Mouse (Mus musculus) stomach, postnatal 0 days (tissue): Measurements from ENCODE around the gene Got2. TPM values are rescaled to one million over a fixed set of nuclear protein-coding genes. Genes with fewer than 3 reads are reported as not detected.

Experiments used
- ATAC-seq: fragments of 200-750 bp; cut with Nextera tagmentation; 2 replicates; pipeline ENCODE4 v1.8.0; 2017; ENCODE audit not compliant: low FRiP score, low TSS enrichment
- DNase-seq: peaks from one replicate; pipeline ENCODE4 v3.0.0-alpha.2; 2016; ENCODE audit warnings: low spot score
- H3K27ac ChIP-seq: fragments of 300-500 bp; sonication (generic); replicated peaks from 2 replicates; pipeline ENCODE4 v1.5.1; 2014; ENCODE audit warnings: mild to moderate bottlenecking, control low read depth
- H3K27me3 ChIP-seq: fragments of 300-500 bp; sonication (generic); 2 replicates; pipeline ENCODE4 v1.6.1; 2014; ENCODE audit warnings: low read length; ENCODE audit not compliant: control insufficient read depth, insufficient read depth
- H3K36me3 ChIP-seq: fragments of 300-500 bp; sonication (generic); 2 replicates; pipeline ENCODE4 v1.6.1; 2014; ENCODE audit warnings: low read length, mixed read lengths; ENCODE audit not compliant: control insufficient read depth, insufficient read depth
- H3K4me1 ChIP-seq: fragments of 300-500 bp; sonication (generic); replicated peaks from 2 replicates; pipeline ENCODE4 v1.6.1; 2014; ENCODE audit warnings: antibody characterized with exemption; ENCODE audit not compliant: control insufficient read depth, insufficient read depth
- H3K4me2 ChIP-seq: fragments of 300-500 bp; sonication (generic); replicated peaks from 2 replicates; pipeline ENCODE4 v1.6.1; 2014; ENCODE audit warnings: low read depth, mild to moderate bottlenecking, control low read depth, moderate library complexity
- H3K4me3 ChIP-seq: fragments of 300-500 bp; sonication (generic); 2 replicates; pipeline ENCODE4 v1.5.1; 2014; ENCODE audit warnings: low read depth, low read length, control low read depth
- H3K9ac ChIP-seq: fragments of 300-500 bp; sonication (generic); 2 replicates; pipeline ENCODE4 v1.6.1; 2014; ENCODE audit warnings: mild to moderate bottlenecking, low read length, control low read depth, mixed read lengths
- H3K9me3 ChIP-seq: fragments of 300-500 bp; sonication (generic); 2 replicates; pipeline ENCODE4 v1.6.1; 2016; ENCODE audit warnings: low read length; ENCODE audit not compliant: control insufficient read depth
- CTCF ChIP-seq: IDR thresholded peaks from 2 replicates; pipeline ENCODE4 v1.5.1; 2016; ENCODE audit warnings: antibody characterized with exemption, low read depth, mild to moderate bottlenecking, moderate library complexity
- EP300 ChIP-seq: optimal IDR thresholded peaks from 2 replicates; pipeline ENCODE3; 2016; ENCODE audit warnings: antibody characterized with exemption
- WGBS: fragments of 180-500 bp; shearing (Covaris S2); extraction: QIAGEN DNeasy Blood & Tissue Kit; methylation state at CpG from one replicate; pipeline ENCODE4 v1.1.7; 2014; 5-methylcytosine and 5-hydroxymethylcytosine counted together
- polyA plus RNA-seq: library from polyadenylated mRNA; unstranded; fragments of >200 nt; fragmentation: Nextera tagmentation; extraction: Ambion mirVana; gene quantifications from 2 replicates; pipeline ENCODE4 v1.2.1, GENCODE M21; 2015

Gene Got2
- polyA plus RNA-seq, 1 experiment from 2014 or later = 95.8 TPM

GRCm38 (mm10) chr8:95854174-95854573, 34.2 kb downstream of the Got2 start:
- ATAC-seq (no peak), DNase-seq (no peak)
- Histone ChIP-seq H3K36me3 (no peaks in the 10 kb centered on the region), H3K4me1 (no peaks in the 10 kb centered on the region), H3K27me3 (no peaks in the 10 kb centered on the region), H3K9me3 (no peaks in the 10 kb centered on the region), H3K4me2 (no peak overlapping the region), H3K27ac (no peak overlapping the region), H3K4me3 (no peak overlapping the region), H3K9ac (no peak overlapping the region)
- TF ChIP-seq EP300 (no peak), CTCF (no peak)
- 90% methylated on average over 6 of the region's 6 CpGs for WGBS

- Histone ChIP-seq H3K36me3 (no peaks in the 10 kb centered on the region), H3K9me3 (no peaks in the 10 kb centered on the region), H3K9ac (peak within 1 kb of the TSS; percentile 73), H3K4me1 (no peaks in the 10 kb centered on the region), H3K4me2 (peak within 1 kb of the TSS; percentile 83), H3K27me3 (no peaks in the 10 kb centered on the region), H3K27ac (peak within 1 kb of the TSS; percentile 63), H3K4me3 (peak within 1 kb of the TSS; percentile 71)
- no peak for TF ChIP-seq CTCF
- TF ChIP-seq EP300 = no peak
- ATAC-seq (peak; percentile 95), DNase-seq (peak; percentile 77)
- WGBS = 10% methylated on average over 22 of the region's 22 CpGs
These were observed 35.1 kb downstream of the Got2 start, which contains the start of gene Slc38a7 for GRCm38 (mm10) chr8:95853102-95853843. TSS of gene Slc38a7 (minus strand) at chr8:95853539.

- ATAC-seq (peak; percentile 68), DNase-seq (peak; percentile 34)
- Histone ChIP-seq H3K27me3 (no peaks in the 10 kb centered on the region), H3K27ac (no peak overlapping the region), H3K4me2 (peak overlapping the region; percentile 83), H3K9me3 (no peaks in the 10 kb centered on the region), H3K9ac (no peak overlapping the region), H3K4me1 (no peaks in the 10 kb centered on the region), H3K4me3 (no peak overlapping the region), H3K36me3 (no peaks in the 10 kb centered on the region)
- TF ChIP-seq CTCF = peak; percentile 33
- TF ChIP-seq EP300 = no peak
- WGBS = 43% methylated on average over 4 of the region's 4 CpGs
These were observed 36.1 kb downstream of the Got2 start for GRCm38 (mm10) chr8:95852290-95852689.

- TF ChIP-seq CTCF (no peak), EP300 (no peak)
- WGBS = 85% methylated on average over 2 of the region's 2 CpGs
- Histone ChIP-seq H3K9me3 (no peaks in the 10 kb centered on the region), H3K36me3 (no peaks in the 10 kb centered on the region; the same call in 1 of the 2 replicates), H3K27ac (no peak overlapping the region), H3K4me3 (no peak overlapping the region), H3K4me1 (no peaks in the 10 kb centered on the region), H3K9ac (no peak overlapping the region), H3K4me2 (no peak overlapping the region), H3K27me3 (no peaks in the 10 kb centered on the region)
- DNase-seq (no peak), ATAC-seq (no peak)
These were observed 38.0 kb downstream of the Got2 start for GRCm38 (mm10) chr8:95850326-95850725.

- no peaks in the 10 kb centered on the region; the same call in 1 of the 2 replicates for H3K36me3 ChIP-seq
- no peak overlapping the region for H3K4me2 ChIP-seq
- H3K27ac ChIP-seq = no peak overlapping the region
- H3K9ac ChIP-seq = no peak overlapping the region
- no peaks in the 10 kb centered on the region for H3K4me1 ChIP-seq
- DNase-seq (no peak), ATAC-seq (no peak)
- no peaks in the 10 kb centered on the region for H3K27me3 ChIP-seq
- TF ChIP-seq EP300 (no peak), CTCF (no peak)
- H3K4me3 ChIP-seq = no peak overlapping the region
- H3K9me3 ChIP-seq = no peaks in the 10 kb centered on the region
- 83% methylated on average over 19 of the region's 19 CpGs for WGBS
These were observed 39.4 kb downstream of the Got2 start for GRCm38 (mm10) chr8:95848734-95849464.

- TF ChIP-seq EP300 = no peak
- no peak for TF ChIP-seq CTCF
- H3K4me3 ChIP-seq = no peak overlapping the region
- no peak overlapping the region for H3K4me2 ChIP-seq
- DNase-seq = no peak
- ATAC-seq = no peak
- no peaks in the 10 kb centered on the region for H3K9me3 ChIP-seq
- no peak overlapping the region for H3K27ac ChIP-seq
- H3K36me3 ChIP-seq = no peaks in the 10 kb centered on the region; the same call in 1 of the 2 replicates
- 80% methylated on average over 24 of the region's 24 CpGs for WGBS
- H3K4me1 ChIP-seq = no peaks in the 10 kb centered on the region
- no peak overlapping the region for H3K9ac ChIP-seq
- H3K27me3 ChIP-seq = no peaks in the 10 kb centered on the region
These were observed 40.2 kb downstream of the Got2 start for GRCm38 (mm10) chr8:95848061-95848551.
